Mouse (Mus musculus) neural tube, embryonic 13.5 days (tissue): ENCODE data around the gene Adssl1. TPM values are rescaled to one million over a fixed set of nuclear protein-coding genes. Genes with fewer than 3 reads are reported as not detected.

Experiments used
- ATAC-seq: fragments of 200-750 bp; cut with Nextera tagmentation; 2 replicates; pipeline ENCODE4 v1.8.0; 2017; ENCODE audit warnings: low read depth, mild to moderate bottlenecking, moderate TSS enrichment, moderate library complexity
- H3K27ac ChIP-seq: fragments of 300-500 bp; sonication (generic); replicated peaks from 2 replicates; pipeline ENCODE4 v1.5.1; 2015; ENCODE audit warnings: moderate library complexity, mild to moderate bottlenecking, inconsistent platforms
- H3K27me3 ChIP-seq: fragments of 300-500 bp; sonication (generic); 2 replicates; pipeline ENCODE4 v1.6.1; 2015; ENCODE audit warnings: mild to moderate bottlenecking, inconsistent platforms
- H3K36me3 ChIP-seq: fragments of 300-500 bp; sonication (generic); 2 replicates; pipeline ENCODE4 v1.6.1; 2015; ENCODE audit warnings: mild to moderate bottlenecking, inconsistent platforms
- H3K4me1 ChIP-seq: fragments of 300-500 bp; sonication (generic); replicated peaks from 2 replicates; pipeline ENCODE4 v1.6.1; 2015; ENCODE audit warnings: inconsistent platforms
- H3K4me2 ChIP-seq: fragments of 300-500 bp; sonication (generic); 2 replicates; pipeline ENCODE4 v1.6.1; 2015; ENCODE audit warnings: inconsistent platforms, mild to moderate bottlenecking, moderate library complexity
- H3K4me3 ChIP-seq: fragments of 300-500 bp; sonication (generic); 2 replicates; pipeline ENCODE4 v1.5.1; 2015; ENCODE audit warnings: mild to moderate bottlenecking, inconsistent platforms
- H3K9ac ChIP-seq: fragments of 300-500 bp; sonication (generic); 2 replicates; pipeline ENCODE4 v1.6.1; 2015; ENCODE audit warnings: moderate library complexity, mild to moderate bottlenecking, inconsistent platforms
- H3K9me3 ChIP-seq: fragments of 300-500 bp; sonication (generic); 2 replicates; pipeline ENCODE4 v1.6.1; 2016; ENCODE audit warnings: inconsistent platforms
- WGBS: fragments of 180-500 bp; shearing (Covaris S2); methylation state at CpG from one replicate; pipeline ENCODE4 v1.1.7; 2015; 5-methylcytosine and 5-hydroxymethylcytosine counted together
- polyA plus RNA-seq: library from polyadenylated mRNA; unstranded; fragments of >200 nt; fragmentation: Nextera tagmentation; extraction: Ambion mirVana; gene quantifications from 2 replicates; pipeline ENCODE4 v1.2.1, GENCODE M21; 2015

The Adssl1 gene
- polyA plus RNA-seq, 1 experiment from 2014 or later = 3.2 TPM

DNA sequence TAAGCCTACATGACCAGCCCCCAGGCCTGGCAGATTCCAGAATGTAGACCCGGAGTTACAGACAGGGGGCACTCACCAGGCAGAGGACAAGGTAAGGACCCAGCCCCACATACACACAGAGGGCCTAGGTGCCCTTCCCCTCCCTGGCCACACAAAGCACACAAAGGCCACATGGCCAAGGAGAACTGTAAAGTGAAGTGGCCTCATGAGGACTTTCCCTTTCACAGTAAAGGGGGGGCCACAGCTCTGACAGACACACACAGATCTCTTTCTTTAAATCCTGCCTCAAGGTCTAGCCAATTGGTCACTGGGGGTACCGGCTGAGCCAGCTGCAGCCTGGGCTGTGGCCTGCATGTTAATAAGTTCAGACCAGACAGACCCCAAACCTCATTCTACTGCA, 44.3 kb downstream of the Adssl1 start:
- ATAC-seq = peak; percentile 46
- peak overlapping the region; percentile 96 for H3K27ac ChIP-seq
- H3K36me3 ChIP-seq = peaks cover 67% of the 10 kb centered on the region
- peak overlapping the region; percentile 60 for H3K9ac ChIP-seq
- peak overlapping the region; percentile 42 for H3K4me2 ChIP-seq
- no peaks in the 10 kb centered on the region for H3K27me3 ChIP-seq
- H3K4me1 ChIP-seq = peaks cover 99% of the 10 kb centered on the region
- no peaks in the 10 kb centered on the region for H3K9me3 ChIP-seq
- 12% methylated on average over 2 of the region's 2 CpGs for WGBS
- 0 out of 2 replicates have a peak overlapping the region, but pooled peaks have one; percentile 8 for H3K4me3 ChIP-seq

- H3K27ac ChIP-seq = peak overlapping the region; percentile 96
- H3K27me3 ChIP-seq = no peaks in the 10 kb centered on the region
- no peaks in the 10 kb centered on the region for H3K9me3 ChIP-seq
- peaks cover 67% of the 10 kb centered on the region for H3K36me3 ChIP-seq
- H3K4me2 ChIP-seq = peak overlapping the region; percentile 36
- 27% methylated on average over 5 of the region's 5 CpGs for WGBS
- peak overlapping the region; percentile 55 for H3K9ac ChIP-seq
- no peak overlapping the region for H3K4me3 ChIP-seq
- peaks cover 100% of the 10 kb centered on the region for H3K4me1 ChIP-seq
- no peak for ATAC-seq
Observed at GRCm38 (mm10) chr12:112664656-112665055, 44.8 kb downstream of the Adssl1 start.

DNA sequence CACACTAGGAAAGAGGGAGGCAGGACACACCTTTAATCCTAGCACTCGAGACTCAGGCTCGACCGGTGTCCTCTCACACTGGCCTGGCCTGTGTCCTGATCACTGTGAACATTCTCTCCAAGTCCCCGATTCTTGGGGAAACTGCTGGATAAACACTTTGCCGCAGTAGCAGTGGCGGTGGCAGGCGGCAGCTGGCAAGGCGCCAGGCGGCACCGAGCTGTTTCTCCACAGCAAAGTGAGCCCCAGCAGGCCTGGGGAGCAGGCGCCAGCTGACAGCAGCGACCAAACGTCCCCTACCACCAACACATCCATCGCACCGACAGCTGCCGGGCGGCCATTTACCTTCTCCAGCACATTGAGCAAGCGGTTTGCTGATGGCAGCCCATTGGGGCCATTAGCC, 45.6 kb downstream of the Adssl1 start:
- no peak overlapping the region for H3K4me3 ChIP-seq
- H3K27ac ChIP-seq = peak overlapping the region; percentile 96
- H3K4me1 ChIP-seq = peaks cover 100% of the 10 kb centered on the region
- peak overlapping the region; percentile 36 for H3K4me2 ChIP-seq
- WGBS = 23% methylated on average over 18 of the region's 18 CpGs
- H3K27me3 ChIP-seq = no peaks in the 10 kb centered on the region
- peaks cover 68% of the 10 kb centered on the region for H3K36me3 ChIP-seq
- H3K9me3 ChIP-seq = no peaks in the 10 kb centered on the region
- H3K9ac ChIP-seq = peak overlapping the region; percentile 55
- ATAC-seq = peak; percentile 9; the same call in 1 of the 2 replicates

GRCm38 (mm10) chr12:112665881-112666544, 46.2 kb downstream of the Adssl1 start:
- Histone ChIP-seq H3K27me3 (no peaks in the 10 kb centered on the region), H3K27ac (peak overlapping the region; percentile 96), H3K9me3 (no peaks in the 10 kb centered on the region), H3K4me1 (peaks cover 100% of the 10 kb centered on the region), H3K4me3 (no peak overlapping the region), H3K9ac (peak overlapping the region; percentile 52), H3K4me2 (peak overlapping the region; percentile 36), H3K36me3 (peaks cover 68% of the 10 kb centered on the region)
- no peak for ATAC-seq
- WGBS = 82% methylated on average over 9 of the region's 9 CpGs

DNA sequence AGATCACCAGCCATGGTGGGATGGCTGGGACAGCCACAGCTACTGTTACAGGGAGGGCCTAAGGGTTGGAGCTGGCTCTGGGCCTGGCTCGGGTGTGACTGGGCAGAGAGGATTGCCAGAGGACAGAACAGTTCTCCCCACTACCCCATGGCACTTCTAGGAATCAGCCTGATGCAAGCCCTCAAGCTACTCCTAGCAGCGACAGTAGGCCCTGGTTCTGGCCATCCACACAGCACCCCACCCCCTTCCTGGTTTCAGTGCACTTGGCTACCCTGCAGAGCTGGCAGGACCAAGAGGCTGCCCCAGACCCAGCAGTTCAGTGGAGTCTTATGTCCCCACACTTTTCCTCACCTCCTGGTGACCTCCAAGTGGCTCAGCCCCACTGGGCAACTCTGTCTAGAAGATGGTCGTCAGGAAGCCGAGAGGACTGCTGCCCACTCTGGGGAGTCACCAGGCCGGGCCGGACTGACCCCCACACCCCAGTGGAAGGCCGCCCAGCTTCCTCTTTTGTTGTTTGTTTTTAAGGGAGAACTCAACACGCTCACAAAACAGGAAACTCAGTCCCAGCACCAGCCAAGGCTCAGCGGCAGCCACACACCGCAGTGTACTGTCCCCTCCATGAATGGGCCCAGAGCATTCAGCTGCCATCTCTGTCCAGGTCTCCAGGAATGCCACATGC, 47.9 kb downstream of the Adssl1 start:
- no peak overlapping the region for H3K4me3 ChIP-seq
- H3K9me3 ChIP-seq = no peaks in the 10 kb centered on the region
- H3K27ac ChIP-seq = peak overlapping the region; percentile 96
- no peaks in the 10 kb centered on the region for H3K27me3 ChIP-seq
- 0 out of 2 replicates have a peak overlapping the region, but pooled peaks have one; percentile 2 for H3K4me2 ChIP-seq
- WGBS = 81% methylated on average over 10 of the region's 10 CpGs
- H3K9ac ChIP-seq = peak overlapping the region; percentile 52; the same call in 1 of the 2 replicates
- peaks cover 58% of the 10 kb centered on the region for H3K36me3 ChIP-seq
- ATAC-seq = no peak
- peaks cover 100% of the 10 kb centered on the region for H3K4me1 ChIP-seq

DNA sequence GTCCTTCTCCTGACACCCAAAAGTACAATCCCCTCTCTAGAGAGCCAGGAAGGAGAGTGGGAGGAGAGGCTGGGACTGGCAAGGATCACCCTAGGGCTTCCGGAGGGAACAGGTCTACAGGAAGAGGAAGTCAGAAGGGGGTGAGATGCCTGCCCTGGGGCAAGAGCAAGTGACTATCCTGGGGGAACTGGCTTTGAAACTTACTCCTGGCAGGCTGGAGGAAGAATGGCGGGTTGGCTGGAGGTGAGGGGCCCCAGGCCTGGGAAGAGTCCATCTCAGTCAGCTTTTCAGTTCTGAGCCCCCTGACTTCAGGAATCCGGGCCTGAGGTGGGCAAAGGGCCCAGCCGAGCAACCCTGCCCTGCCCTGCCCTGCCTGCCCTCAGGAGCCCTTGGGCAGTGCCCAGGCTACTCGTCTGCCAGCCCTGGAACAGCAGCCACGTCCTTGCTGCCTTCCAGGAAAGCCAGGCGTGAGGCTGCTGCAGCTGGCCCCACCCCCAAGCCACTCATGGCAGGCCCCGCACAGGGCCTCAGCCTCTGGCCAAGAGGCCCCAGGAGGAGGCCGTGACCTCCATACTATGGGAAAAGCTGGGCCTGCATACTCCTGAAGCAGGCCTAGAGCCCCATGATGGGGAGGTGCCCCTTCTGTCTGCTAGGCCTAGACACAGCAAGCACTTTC, 51.0 kb downstream of the Adssl1 start:
- Histone ChIP-seq H3K36me3 (peaks cover 47% of the 10 kb centered on the region), H3K4me2 (peak overlapping the region; percentile 97), H3K9me3 (no peaks in the 10 kb centered on the region), H3K27ac (peak overlapping the region; percentile 33), H3K9ac (peak overlapping the region; percentile 100), H3K4me1 (peaks cover 88% of the 10 kb centered on the region), H3K27me3 (no peaks in the 10 kb centered on the region), H3K4me3 (peak overlapping the region; percentile 6; the same call in 1 of the 2 replicates)
- WGBS = 53% methylated on average over 9 of the region's 9 CpGs
- ATAC-seq = no peak

GRCm38 (mm10) chr12:112671891-112672290, 52.0 kb downstream of the Adssl1 start:
- H3K4me1 ChIP-seq = peaks cover 78% of the 10 kb centered on the region
- peak overlapping the region; percentile 100 for H3K9ac ChIP-seq
- H3K36me3 ChIP-seq = peaks cover 47% of the 10 kb centered on the region
- peak overlapping the region; percentile 97 for H3K4me2 ChIP-seq
- no peaks in the 10 kb centered on the region for H3K27me3 ChIP-seq
- H3K27ac ChIP-seq = no peak overlapping the region
- WGBS = 85% methylated on average over 7 of the region's 7 CpGs
- no peak for ATAC-seq
- H3K9me3 ChIP-seq = no peaks in the 10 kb centered on the region
- peak overlapping the region; percentile 98 for H3K4me3 ChIP-seq

DNA sequence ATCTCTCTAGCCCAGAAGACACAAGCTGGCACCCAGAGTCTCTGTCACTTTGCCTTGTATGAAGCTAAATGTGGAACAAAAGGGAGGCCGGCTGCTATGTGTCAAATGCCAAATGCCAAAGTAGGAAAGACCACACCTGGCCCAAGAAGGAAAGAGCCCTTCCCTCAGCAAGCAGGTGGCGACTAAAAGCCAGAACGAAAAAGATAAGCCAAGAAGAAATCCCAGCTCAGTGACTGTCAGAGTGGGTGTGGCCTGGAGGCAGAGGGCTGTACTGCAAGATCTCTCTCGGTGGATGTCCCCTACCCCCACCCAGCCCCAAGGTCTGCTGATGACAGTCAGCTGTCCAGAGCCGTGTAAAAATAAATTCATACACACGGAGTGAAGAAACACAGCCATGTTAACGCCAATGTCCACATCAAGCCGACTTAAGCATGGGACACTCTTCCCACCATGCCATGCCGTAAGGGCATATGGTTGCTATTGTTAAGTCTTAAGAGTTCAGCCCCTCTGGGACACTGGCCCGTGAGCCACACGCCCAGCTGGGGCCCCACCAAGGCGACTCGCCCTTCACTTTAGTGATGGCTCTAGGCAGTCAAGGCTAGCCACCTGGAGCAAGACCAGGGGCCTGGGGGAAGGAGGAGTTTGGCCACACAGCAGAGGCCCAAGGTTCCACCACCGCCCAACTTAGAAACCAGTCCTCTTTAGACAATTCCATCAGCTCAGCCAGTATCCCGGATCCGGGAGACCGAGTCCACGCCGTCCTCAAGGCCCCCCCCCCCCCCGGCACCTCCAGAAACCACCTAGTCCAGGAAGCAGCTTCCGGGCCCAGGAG, 53.1 kb downstream of the Adssl1 start:
- Histone ChIP-seq H3K27me3 (peaks cover 10% of the 10 kb centered on the region), H3K27ac (peak overlapping the region; percentile 95), H3K4me2 (peak overlapping the region; percentile 97), H3K4me3 (peak overlapping the region; percentile 98), H3K9ac (peak overlapping the region; percentile 100), H3K36me3 (peaks cover 36% of the 10 kb centered on the region), H3K9me3 (no peaks in the 10 kb centered on the region), H3K4me1 (peaks cover 78% of the 10 kb centered on the region)
- WGBS = 5% methylated on average over 21 of the region's 21 CpGs
- peak; percentile 26; the same call in 1 of the 2 replicates for ATAC-seq

DNA sequence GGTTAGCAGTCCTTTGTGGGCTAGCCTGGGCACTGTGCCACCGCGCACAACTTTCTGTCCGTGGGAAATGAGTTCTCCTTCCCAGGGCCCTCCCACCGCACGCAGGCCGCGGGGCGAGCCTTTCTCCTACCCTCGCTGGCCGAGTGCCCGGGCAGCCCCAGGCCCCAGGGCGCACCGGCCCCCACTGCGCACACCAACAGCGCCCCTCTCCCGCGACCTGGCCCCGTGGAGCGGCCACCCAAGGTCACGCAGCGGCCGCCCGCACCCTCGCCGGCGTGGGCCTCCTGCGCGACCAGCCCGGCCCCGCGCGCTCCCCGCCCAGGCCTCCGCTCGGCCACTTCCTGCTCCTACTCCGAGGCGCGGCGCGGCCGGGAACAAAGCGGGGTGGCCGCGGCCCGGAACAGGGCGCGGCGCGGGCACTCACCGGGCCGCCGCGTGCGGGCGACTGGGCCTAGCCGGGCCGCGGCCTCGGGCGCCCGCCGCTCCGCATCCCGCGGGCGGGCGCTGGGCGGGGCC, 53.8 kb downstream of the Adssl1 start:
- Histone ChIP-seq H3K4me3 (peak overlapping the region; percentile 98), H3K9me3 (no peaks in the 10 kb centered on the region), H3K4me2 (peak overlapping the region; percentile 97), H3K9ac (peak overlapping the region; percentile 100), H3K27me3 (peaks cover 16% of the 10 kb centered on the region), H3K27ac (peak overlapping the region; percentile 95), H3K36me3 (peaks cover 29% of the 10 kb centered on the region), H3K4me1 (peaks cover 78% of the 10 kb centered on the region)
- peak; percentile 21; the same call in 1 of the 2 replicates for ATAC-seq
- WGBS = 2% methylated on average over 43 of the region's 68 CpGs

DNA sequence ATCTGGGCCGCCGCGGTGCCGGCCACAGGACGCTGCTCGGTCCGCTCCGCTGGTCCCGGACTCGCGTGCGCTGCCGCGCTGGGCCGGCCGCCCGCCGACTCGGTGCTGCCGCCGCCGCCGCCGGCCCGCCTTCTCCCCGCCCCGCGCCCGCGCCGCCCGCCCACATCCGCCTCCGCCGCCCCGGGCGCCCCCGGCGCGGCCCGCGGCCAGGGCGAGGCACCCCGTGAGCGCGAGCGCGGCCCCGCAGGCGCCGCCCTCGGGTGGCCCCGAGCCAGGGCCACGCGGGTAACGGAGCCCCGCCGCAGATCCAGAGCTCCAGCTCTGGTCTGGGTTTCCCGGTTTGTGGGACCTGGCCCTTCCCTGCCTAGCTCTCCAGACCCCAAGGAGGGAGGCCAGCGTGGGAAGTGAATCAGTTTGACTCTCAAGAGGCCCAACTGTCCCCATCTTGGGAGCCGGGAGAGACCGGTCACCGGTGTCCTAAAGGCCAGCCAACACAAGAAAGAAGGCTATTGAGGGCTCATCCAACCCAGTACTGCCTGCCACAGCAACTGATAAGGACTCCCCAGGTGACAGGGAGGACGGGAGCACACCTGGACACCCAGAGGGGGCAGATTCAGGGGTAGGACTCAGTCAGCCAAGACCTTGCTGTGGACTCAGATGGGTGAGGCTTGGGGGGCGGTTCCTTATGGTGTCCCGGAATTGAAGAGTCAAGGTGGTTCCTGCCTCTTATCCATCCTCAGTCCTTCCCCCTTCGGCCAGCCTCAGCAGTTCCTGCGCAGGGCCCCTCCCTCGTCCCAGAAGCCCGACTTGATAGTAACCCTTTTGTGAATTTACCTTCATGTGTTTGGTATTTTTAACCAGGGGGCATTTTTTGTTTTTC, 54.5 kb downstream of the Adssl1 start, which contains the start of gene Akt1:
Gene Akt1, minus strand, starts transcription at position 753 of the 880 bp plus-strand sequence.
- Histone ChIP-seq H3K36me3 (peaks cover 22% of the 10 kb centered on the region), H3K27me3 (peaks cover 16% of the 10 kb centered on the region), H3K9me3 (no peaks in the 10 kb centered on the region), H3K4me2 (peak within 1 kb of the TSS; percentile 97), H3K9ac (peak within 1 kb of the TSS; percentile 100), H3K27ac (peak within 1 kb of the TSS; percentile 95), H3K4me3 (peak within 1 kb of the TSS; percentile 98), H3K4me1 (peaks cover 78% of the 10 kb centered on the region)
- peak; percentile 21; the same call in 1 of the 2 replicates for ATAC-seq
- WGBS = 0% methylated on average over 37 of the region's 70 CpGs
